In genomic region chr3:101522246-101522920, GRCm38 (mm10) we compare ENCODE assay signal across 8 mouse cellular contexts.
A peak's percentile ranks its signal among the peaks of the same experiment; 100 is the strongest.
DNase-seq lines count a peak whose midpoint lies in the region; ATAC-seq and TF ChIP-seq lines count a peak whose summit lies in the region.

No protein-coding gene starts in this region.

- peak; percentile 38; the same call in 1 of the 2 replicates for ATAC-seq in hindbrain, embryonic 11.5 days (ENCODE audit: low FRiP score)

- H3K27ac ChIP-seq in hindbrain, embryonic 11.5 days (ENCODE audit: low read depth, low read length): no peak overlapping the region
- no peak overlapping the region for H3K27ac ChIP-seq in hindbrain, embryonic 10.5 days
- H3K27ac ChIP-seq in gastrocnemius, adult 2 months: no peak overlapping the region

- H3K4me2 ChIP-seq in hindbrain, embryonic 11.5 days (replicated peaks; ENCODE audit: low read depth, low read length): no peak overlapping the region

- no peaks in the 10 kb centered on the region for H3K27me3 ChIP-seq in hindbrain, embryonic 11.5 days (ENCODE audit: control insufficient read depth, insufficient read depth, low read length)
- no peaks in the 10 kb centered on the region for H3K27me3 ChIP-seq in hindbrain, embryonic 10.5 days (ENCODE audit: insufficient read depth, poor library complexity, severe bottlenecking)

- no peak overlapping the region for H3K9ac ChIP-seq in hindbrain, embryonic 11.5 days (ENCODE audit: low read depth, low read length)

- intact Hi-C loops in heart, postnatal 14 days (cut with DNase I): no loop called here
- intact Hi-C loops in gastrocnemius, adult 2 months (cut with DNase I): no loop called here

- no peaks in the 10 kb centered on the region for H3K36me3 ChIP-seq in hindbrain, embryonic 11.5 days (ENCODE audit: control insufficient read depth, insufficient read depth, low read length)
- H3K36me3 ChIP-seq in hindbrain, embryonic 10.5 days: no peaks in the 10 kb centered on the region

- 74% methylated on average over 9 of the region's 9 CpGs for WGBS in hindbrain, embryonic 11.5 days
- WGBS in hindbrain, embryonic 10.5 days: 73% methylated on average over 9 of the region's 9 CpGs

- no peaks in the 10 kb centered on the region for H3K9me3 ChIP-seq in hindbrain, embryonic 11.5 days (ENCODE audit: control insufficient read depth, low read length)
- H3K9me3 ChIP-seq in hindbrain, embryonic 10.5 days: no peaks in the 10 kb centered on the region

- no peak for DNase-seq in hindbrain, embryonic 11.5 days (ENCODE audit: low spot score)
- DNase-seq in hindbrain, embryonic 10.5 days (ENCODE audit: low spot score): no peak
- DNase-seq in brain, embryonic 14.5 days (ENCODE audit: low read depth): peak; percentile 93
- peak; percentile 70 to 74 for DNase-seq in heart, postnatal 14 days
- peak; percentile 75 for DNase-seq in lung, postnatal 10 days
- no peak for DNase-seq in spleen, adult 18-20 months
- DNase-seq in gastrocnemius, adult 2 months: no peak
- DNase-seq in thymus, postnatal 0 days (ENCODE audit: low spot score): no peak

- no peaks in the 10 kb centered on the region for H3K4me1 ChIP-seq in hindbrain, embryonic 11.5 days (replicated peaks; ENCODE audit: control insufficient read depth, insufficient read depth, low read length)
- H3K4me1 ChIP-seq in hindbrain, embryonic 10.5 days (replicated peaks): peaks cover 36% of the 10 kb centered on the region

- H3K4me3 ChIP-seq in hindbrain, embryonic 11.5 days (ENCODE audit: low read depth, low read length): no peak overlapping the region
- no peak overlapping the region for H3K4me3 ChIP-seq in hindbrain, embryonic 10.5 days
- no peak overlapping the region for H3K4me3 ChIP-seq in gastrocnemius, adult 2 months

- no peak for TF ChIP-seq CTCF in brain, embryonic 14.5 days (IDR thresholded peaks at IDR 0.05; ENCODE audit: borderline replicate concordance, extremely low read depth, insufficient read depth, insufficient read length)
- TF ChIP-seq CTCF in gastrocnemius, adult 2 months (IDR thresholded peaks at IDR 0.05): no peak

- no peak for TF ChIP-seq POLR2A in brain, embryonic 14.5 days (IDR thresholded peaks at IDR 0.05; ENCODE audit: borderline replicate concordance, extremely low read depth, insufficient read depth, insufficient read length, poor library complexity, severe bottlenecking)

Comparison
In these comparisons a context has a peak if more than half of its experiments do, and no peak if none do; other contexts are left out.
1. DNase-seq: peak in brain, embryonic 14.5 days (single experiment), heart, postnatal 14 days (2 of 2) and lung, postnatal 10 days (single experiment); none in hindbrain, embryonic 11.5 days (single experiment), hindbrain, embryonic 10.5 days (single experiment), spleen, adult 18-20 months (0 of 2), gastrocnemius, adult 2 months (single experiment) and thymus, postnatal 0 days (single experiment).